Mouse (Mus musculus) gastrocnemius, adult 2 months (tissue): ENCODE measurements at regions not wholly inside any gene's neighbourhood (a gene's known extent, or its start where the extent isn't known, plus 50 kb on each side); places are given as distances from the start of the nearest gene placed in this dataset.
A peak's percentile ranks its signal among the peaks of the same experiment; 100 is the strongest.

ENCODE experiments used
- DNase-seq: peaks from one replicate; pipeline ENCODE4 v3.0.0; 2022
- H3K27ac ChIP-seq: fragments of 200-600 bp; 2 replicates; pipeline ENCODE4 v1.8.1; 2022; ENCODE audit warnings: mild to moderate bottlenecking
- H3K4me3 ChIP-seq: fragments of 200-600 bp; 2 replicates; pipeline ENCODE4 v1.8.1; 2022; ENCODE audit warnings: mild to moderate bottlenecking, moderate library complexity
- CTCF ChIP-seq: fragments of 200-600 bp; IDR thresholded peaks from 2 replicates; pipeline ENCODE4 v1.8.1; 2022; ENCODE audit warnings: antibody characterized with exemption, mild to moderate bottlenecking, moderate library complexity
- intact Hi-C: fragments of 180-260 bp; cut with DNase I; formaldehyde crosslinking; loops from one replicate; pipeline ENCODE4 v1.15.1; 2025

DNA sequence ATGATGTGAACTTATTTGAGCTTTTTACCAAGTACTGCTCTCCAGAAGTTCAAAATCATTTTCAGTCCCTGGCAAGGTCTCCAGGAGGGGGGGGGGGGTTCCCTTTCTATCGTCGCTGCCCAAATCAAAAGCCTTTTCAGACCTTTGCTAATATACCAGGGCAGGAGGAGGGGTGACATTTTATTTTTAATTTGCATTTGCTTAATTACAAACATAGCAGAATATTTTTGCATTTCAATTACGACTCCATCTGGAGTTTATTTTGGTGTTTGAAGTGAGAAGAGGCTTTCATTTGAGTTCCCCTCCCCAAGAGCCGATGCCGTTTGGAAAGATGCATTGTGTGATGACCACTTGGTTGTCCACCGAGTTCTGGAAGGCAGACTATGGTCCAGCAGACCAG is 174.0 kb upstream of the Rgma start:
- Histone ChIP-seq H3K4me3 (no peak overlapping the region), H3K27ac (no peak overlapping the region)
- intact Hi-C loops: no loop called here
- DNase-seq: no peak
- no peak for TF ChIP-seq CTCF

DNA sequence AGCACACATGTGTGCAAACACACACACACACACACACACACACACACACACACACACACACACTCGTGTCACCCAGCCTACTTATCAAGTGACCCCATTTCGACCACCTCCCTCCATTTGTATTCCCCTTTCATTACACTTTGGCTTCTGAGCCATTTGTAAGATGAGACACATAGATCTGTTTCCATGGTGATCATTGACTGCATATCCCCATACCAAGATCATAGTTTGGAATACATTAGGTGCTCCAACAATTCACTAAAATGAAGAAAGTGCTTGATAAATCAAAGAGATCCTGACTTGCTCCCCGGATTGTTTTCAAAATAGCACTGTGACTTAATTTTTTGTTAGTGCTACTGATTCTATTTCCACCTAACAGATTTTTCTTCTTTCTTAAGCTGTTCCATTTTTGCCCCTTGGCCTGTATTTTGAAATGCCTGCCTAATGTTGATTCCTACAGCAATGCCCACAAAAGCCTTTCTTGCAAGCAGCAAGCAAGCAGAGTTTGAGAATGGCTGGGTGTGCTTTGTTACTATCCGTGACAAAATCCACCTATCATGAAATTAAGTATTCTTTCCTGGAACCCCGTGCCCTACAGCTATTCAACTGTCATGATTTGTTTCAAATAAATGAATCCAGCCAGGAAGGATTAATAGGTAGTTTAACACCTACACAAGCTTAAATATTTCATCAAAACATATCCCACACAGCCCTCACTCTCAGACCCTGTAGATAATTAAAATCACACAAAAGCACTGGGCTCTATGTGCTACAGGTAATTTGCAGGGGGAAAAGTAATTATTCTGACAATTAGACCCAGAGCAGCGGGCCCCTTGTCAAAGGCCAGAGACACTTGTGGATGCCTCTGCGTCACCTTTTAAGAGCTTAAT is 168.1 kb upstream of the Rgma start:
- TF ChIP-seq CTCF: no peak
- Histone ChIP-seq H3K27ac (no peak overlapping the region), H3K4me3 (no peak overlapping the region)
- intact Hi-C loops: no loop called here
- no peak for DNase-seq

- Histone ChIP-seq H3K4me3 (no peak overlapping the region), H3K27ac (no peak overlapping the region)
- no peak for DNase-seq
- intact Hi-C loops: no loop called here
- no peak for TF ChIP-seq CTCF
Observed at GRCm38 (mm10) chr7:73208479-73208816, 166.9 kb upstream of the Rgma start.

DNA sequence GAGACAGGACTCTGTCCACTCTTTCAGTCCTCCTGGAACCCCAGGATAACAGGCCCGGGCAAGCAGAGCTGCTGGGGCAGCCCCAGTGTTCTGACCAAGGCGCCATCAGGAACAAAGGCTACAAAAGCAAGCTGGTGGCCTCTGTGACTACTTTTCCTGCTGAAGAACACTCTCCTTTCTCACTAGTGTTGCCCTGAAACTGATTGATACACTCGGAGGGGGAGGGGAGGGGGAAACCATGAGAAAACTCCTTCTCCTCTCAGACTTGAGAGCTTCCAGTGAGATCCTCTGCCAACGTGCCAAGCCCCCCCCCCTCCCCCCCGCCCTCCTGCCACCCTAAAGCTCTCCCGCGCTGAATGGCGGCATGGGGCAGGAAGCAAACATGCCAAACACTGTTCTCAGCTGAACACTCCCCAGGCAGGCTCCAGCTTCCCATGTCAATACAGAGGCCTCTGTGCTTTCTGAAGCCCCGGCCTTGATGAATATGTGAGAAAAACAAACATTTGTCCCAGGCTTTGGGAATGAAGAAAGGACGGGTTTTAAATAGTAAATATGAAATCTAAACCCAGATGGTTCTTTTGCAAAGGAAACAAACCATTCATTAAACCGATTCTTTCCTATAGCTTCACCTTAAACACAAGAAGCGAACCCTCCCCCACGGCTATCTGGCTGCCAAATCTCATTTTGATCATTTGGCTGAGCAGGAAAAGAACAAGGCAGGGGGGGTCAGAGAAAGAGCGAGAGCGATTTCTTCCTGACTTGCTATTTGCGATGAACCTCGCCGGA is 166.3 kb upstream of the Rgma start:
- Histone ChIP-seq H3K4me3 (no peak overlapping the region), H3K27ac (no peak overlapping the region)
- TF ChIP-seq CTCF: no peak
- no peak for DNase-seq
- intact Hi-C loops: no loop called here

- DNase-seq: no peak
- TF ChIP-seq CTCF: no peak
- Histone ChIP-seq H3K27ac (no peak overlapping the region), H3K4me3 (no peak overlapping the region)
- intact Hi-C loops: no loop called here
Observed at GRCm38 (mm10) chr7:73210078-73210477, 165.2 kb upstream of the Rgma start.

GRCm38 (mm10) chr7:73222237-73222915 is 152.9 kb upstream of the Rgma start:
- intact Hi-C loops: no loop called here
- no peak for TF ChIP-seq CTCF
- Histone ChIP-seq H3K4me3 (no peak overlapping the region), H3K27ac (peak overlapping the region; percentile 16; the same call in 1 of the 2 replicates)
- no peak for DNase-seq

DNA sequence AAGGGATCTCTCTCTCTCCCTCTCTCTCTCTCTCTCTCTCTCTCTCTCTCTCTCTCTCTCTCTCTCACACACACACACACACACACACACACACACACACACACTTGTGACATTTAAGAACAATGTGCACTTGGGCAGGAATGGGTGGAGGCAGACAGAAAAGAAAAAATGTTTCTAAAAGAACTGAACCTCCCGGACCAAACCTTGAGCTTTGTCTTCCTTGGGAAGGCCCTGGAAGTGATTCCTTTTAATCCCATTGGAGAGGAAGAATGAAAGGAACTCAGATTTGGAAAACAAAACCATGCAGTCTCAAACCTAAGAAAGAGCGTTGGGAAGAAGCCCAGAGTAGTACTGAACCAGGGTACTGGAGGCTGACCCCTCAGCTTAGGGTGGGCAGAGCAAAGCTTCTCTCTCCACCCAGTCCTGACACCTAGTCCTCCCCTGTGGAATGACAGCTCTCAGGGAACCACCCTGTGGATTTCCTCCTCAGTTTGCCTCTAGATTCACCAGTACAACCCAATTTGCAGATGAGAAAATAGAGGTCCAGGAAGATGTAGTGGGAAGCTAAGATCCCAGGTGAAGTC is 152.3 kb upstream of the Rgma start:
- DNase-seq: no peak
- Histone ChIP-seq H3K27ac (no peak overlapping the region), H3K4me3 (no peak overlapping the region)
- TF ChIP-seq CTCF: no peak
- intact Hi-C loops: no loop called here

DNA sequence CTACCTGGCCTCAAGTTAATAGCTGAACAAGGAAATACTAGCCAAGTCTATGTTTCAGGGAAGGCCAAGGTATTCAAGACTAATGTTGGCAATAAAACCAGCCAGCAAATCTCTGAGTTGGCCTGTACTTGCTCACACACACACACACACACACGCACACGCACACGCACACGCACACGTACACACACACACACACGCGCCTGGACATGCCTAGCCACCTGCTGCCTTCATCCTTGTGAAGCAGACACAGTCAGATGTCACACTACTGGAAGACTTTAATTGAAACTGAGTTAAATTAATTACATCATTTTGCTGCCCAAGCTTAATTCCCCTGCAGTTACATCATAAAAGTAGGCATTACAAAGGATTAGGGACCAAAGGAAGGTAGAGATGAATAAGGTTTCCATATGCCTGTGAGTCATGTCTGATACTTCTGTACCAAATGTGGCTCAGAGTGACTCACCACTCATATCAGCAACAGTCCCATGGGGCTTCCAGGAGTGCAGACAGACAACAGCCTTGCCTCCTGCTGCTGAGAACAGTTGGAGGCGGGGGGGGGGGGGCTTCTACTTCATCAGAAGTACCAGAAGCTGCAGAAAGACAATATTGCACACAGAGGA is 141.7 kb upstream of the Rgma start:
- Histone ChIP-seq H3K4me3 (no peak overlapping the region), H3K27ac (no peak overlapping the region)
- intact Hi-C loops: no loop called here
- no peak for TF ChIP-seq CTCF
- no peak for DNase-seq

DNA sequence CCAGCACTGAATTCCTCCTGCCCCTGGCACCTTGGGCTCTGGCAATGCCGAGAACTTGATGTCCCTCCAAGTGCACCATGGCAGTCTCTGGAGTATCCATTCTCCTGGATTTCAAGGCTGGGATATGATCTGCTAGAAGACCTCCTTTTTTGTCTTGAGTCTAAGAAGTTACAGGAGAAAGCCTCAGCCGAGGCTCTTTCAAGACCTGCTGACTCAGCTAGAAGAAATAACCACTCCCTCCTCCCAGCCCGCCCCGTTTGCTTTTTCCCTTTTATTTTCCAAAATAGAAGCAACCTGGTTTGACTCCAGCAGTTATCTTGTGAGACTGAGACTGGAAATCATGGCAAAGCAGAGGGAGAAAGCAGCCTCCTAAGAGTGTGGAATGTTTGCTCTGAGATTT is 136.8 kb upstream of the Rgma start:
- no peak for TF ChIP-seq CTCF
- peak overlapping the region; percentile 28 for H3K4me3 ChIP-seq
- DNase-seq: peak; percentile 40
- intact Hi-C loops: no loop called here
- H3K27ac ChIP-seq: peak overlapping the region; percentile 38; the same call in 1 of the 2 replicates

DNA sequence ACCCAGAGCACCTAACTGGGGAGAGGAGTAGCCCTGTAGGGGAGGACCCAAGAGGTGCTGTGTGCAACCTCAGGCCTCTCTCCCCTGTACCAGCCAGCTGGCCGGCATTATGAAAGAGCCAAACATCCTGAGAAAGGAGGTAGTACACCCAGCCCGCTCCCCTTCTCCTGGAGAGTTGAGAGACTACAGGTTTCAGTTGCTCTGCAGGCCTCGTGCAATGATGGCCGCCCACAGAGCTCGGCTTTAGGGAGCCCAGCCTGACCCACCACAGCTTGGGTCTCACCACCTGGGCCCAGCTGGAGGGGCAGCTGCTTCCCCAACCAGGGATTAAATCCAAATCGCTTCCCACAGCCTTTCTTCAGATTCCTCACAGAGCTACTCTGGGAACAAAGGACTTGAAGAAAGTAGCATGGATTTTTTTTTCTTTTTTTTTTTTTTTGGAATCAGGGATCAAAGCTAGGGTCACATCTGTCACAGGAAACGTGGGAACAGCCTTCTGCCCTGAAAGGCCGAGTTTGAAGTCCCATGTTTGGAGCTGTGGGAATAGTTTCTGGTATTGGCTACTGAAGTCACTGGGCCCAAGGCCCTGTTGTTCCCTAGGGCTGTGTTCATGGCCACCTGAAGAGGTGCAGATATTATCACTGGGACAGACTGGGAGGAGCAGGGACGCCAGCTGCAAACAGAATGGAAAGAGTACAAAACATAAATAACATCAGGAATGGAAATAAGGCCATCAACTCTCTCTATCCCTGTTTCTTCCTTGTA is 131.5 kb upstream of the Rgma start:
- intact Hi-C loops: no loop called here
- TF ChIP-seq CTCF: no peak
- peak overlapping the region; percentile 43; the same call in 1 of the 2 replicates for H3K27ac ChIP-seq
- peak; percentile 24 for DNase-seq
- H3K4me3 ChIP-seq: no peak overlapping the region

GRCm38 (mm10) chr7:73245431-73245830 is 129.9 kb upstream of the Rgma start:
- intact Hi-C loops: no loop called here
- no peak for TF ChIP-seq CTCF
- peak; percentile 28 for DNase-seq
- Histone ChIP-seq H3K4me3 (no peak overlapping the region), H3K27ac (0 out of 2 replicates have a peak overlapping the region, but pooled peaks have one; percentile 29)
